Mouse (Mus musculus) stomach, embryonic 16.5 days (tissue): ENCODE measurements around the gene Usp8. TPM values are rescaled to one million over a fixed set of nuclear protein-coding genes. Genes with fewer than 3 reads are reported as not detected.

Experiments used
- ATAC-seq: fragments of 200-750 bp; cut with Nextera tagmentation; 2 replicates; pipeline ENCODE4 v1.8.0; 2017; ENCODE audit warnings: moderate number of reproducible peaks, moderate TSS enrichment; ENCODE audit not compliant: insufficient read depth, low FRiP score
- H3K27ac ChIP-seq: fragments of 300-500 bp; sonication (generic); 2 replicates; pipeline ENCODE4 v1.5.1; 2014; ENCODE audit warnings: low read length
- H3K27me3 ChIP-seq: fragments of 300-500 bp; sonication (generic); 2 replicates; pipeline ENCODE4 v1.6.1; 2014; ENCODE audit warnings: low read length, control low read depth, mixed read lengths; ENCODE audit not compliant: control insufficient read depth, insufficient read depth
- H3K36me3 ChIP-seq: fragments of 300-500 bp; sonication (generic); 2 replicates; pipeline ENCODE4 v1.6.1; 2014; ENCODE audit warnings: low read length; ENCODE audit not compliant: control insufficient read depth, insufficient read depth
- H3K4me1 ChIP-seq: fragments of 300-500 bp; sonication (generic); 2 replicates; pipeline ENCODE4 v1.6.1; 2014; ENCODE audit warnings: low read length, control low read depth, mixed read lengths; ENCODE audit not compliant: control insufficient read depth, insufficient read depth
- H3K4me2 ChIP-seq: fragments of 300-500 bp; sonication (generic); 2 replicates; pipeline ENCODE4 v1.6.1; 2014; ENCODE audit warnings: low read depth, low read length, mixed read lengths
- H3K4me3 ChIP-seq: fragments of 300-500 bp; sonication (generic); replicated peaks from 2 replicates; pipeline ENCODE4 v1.5.1; 2014; ENCODE audit warnings: mild to moderate bottlenecking, low read length
- H3K9ac ChIP-seq: fragments of 300-500 bp; sonication (generic); 2 replicates; pipeline ENCODE4 v1.6.1; 2014; ENCODE audit warnings: low read length
- H3K9me3 ChIP-seq: fragments of 300-500 bp; sonication (generic); replicated peaks from 2 replicates; pipeline ENCODE4 v1.6.1; 2016; ENCODE audit warnings: low read length, control low read depth; ENCODE audit not compliant: control insufficient read depth
- WGBS: fragments of 180-500 bp; shearing (Covaris S2); extraction: QIAGEN DNeasy Blood & Tissue Kit; methylation state at CpG from one replicate; pipeline ENCODE4 v1.1.7; 2014; 5-methylcytosine and 5-hydroxymethylcytosine counted together
- polyA plus RNA-seq: library from polyadenylated mRNA; unstranded; fragments of >200 nt; fragmentation: Nextera tagmentation; extraction: Ambion mirVana; gene quantifications from 2 replicates; pipeline ENCODE4 v1.2.1, GENCODE M21; 2015

Usp8 gene
- polyA plus RNA-seq: 44.0 and 47.9 TPM in 2 replicates

DNA sequence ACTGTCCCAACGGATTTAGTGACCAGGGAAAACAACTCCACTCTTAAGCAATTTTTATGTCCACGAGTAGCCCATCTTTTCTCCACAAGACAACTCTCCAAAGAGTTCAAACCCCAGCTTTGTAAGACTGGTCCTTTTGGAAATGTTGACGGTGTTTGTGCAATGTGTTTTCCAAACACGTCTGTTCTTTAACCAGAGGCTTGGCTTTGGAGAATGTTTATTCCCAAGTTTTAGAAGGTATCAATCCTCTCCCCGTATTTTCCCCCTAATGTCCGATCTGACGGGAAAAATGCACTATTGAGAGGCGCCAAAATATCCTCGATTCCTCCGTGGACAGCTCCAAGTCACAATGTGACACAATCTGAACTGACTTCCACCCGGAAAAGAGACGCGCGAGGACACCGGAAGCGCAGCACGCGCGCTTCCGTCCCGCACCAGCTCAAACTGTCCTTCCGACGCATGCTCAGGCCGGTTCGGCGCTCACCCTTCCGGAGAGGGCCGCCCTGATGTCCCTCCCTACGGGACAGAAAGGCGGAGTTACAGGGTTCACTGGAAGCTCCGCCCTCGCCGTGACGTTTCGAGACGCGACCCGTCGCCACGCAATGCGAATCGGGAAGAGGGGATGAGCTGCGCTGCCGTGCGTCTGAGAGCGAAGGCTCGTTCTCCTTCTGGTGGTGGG, at the start of gene Usp8:
Gene Usp8 (plus strand): TSS at position 570 of the 679 bp plus-strand sequence.
- Histone ChIP-seq H3K9ac (peak within 1 kb of the TSS; percentile 89), H3K4me1 (peaks cover 6% of the 10 kb centered on the region; the same call in 1 of the 2 replicates), H3K27ac (peak within 1 kb of the TSS; percentile 81), H3K4me3 (peak within 1 kb of the TSS; percentile 83), H3K27me3 (peaks cover 3% of the 10 kb centered on the region; the same call in 1 of the 2 replicates), H3K4me2 (peak within 1 kb of the TSS; percentile 78), H3K9me3 (no peaks in the 10 kb centered on the region), H3K36me3 (no peaks in the 10 kb centered on the region)
- 2% methylated on average over 47 of the region's 47 CpGs for WGBS
- ATAC-seq: peak; percentile 100

DNA sequence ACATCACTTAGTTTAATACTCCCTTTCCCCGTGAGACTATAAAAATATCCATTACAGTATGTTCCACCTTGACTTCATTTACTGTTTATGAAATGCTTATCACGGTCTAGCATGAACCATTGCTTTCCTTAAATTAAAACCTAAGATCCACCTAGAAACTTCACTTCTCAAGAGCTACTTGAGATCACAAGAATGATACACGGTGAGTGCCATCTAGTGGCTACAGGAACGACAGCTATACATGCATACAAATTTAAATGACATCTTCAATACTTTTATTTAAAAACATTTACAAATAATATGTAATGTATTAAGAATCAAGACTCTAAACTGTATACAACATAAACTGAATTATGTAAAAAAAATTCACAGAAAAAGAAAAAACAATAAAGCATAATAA, 43.6 kb upstream of the Usp8 start:
- Histone ChIP-seq H3K4me1 (no peaks in the 10 kb centered on the region), H3K9ac (no peak overlapping the region), H3K27ac (no peak overlapping the region), H3K4me2 (no peak overlapping the region), H3K27me3 (no peaks in the 10 kb centered on the region), H3K4me3 (no peak overlapping the region), H3K36me3 (no peaks in the 10 kb centered on the region), H3K9me3 (no peaks in the 10 kb centered on the region)
- ATAC-seq: no peak
- WGBS: 52% methylated on average over 4 of the region's 4 CpGs

DNA sequence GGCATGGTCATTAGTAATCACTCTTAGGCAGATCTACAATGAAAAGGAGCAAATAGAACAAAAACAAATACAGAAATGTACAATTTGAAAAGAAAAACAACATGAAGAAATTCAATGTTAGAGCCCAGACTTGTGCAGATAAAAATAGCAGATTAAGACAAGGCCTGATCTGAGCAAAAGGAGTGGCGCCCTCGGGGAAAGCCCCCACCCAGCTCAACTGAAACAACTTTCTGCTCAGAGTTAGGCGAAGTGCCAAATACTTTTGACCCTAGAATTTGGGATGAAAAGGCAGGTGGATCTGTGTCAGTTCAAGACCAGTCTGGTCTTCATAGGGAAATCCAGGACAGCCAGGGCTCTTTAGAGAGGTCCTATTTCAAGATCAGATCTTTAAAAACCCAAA, 41.1 kb upstream of the Usp8 start:
- no peaks in the 10 kb centered on the region for H3K36me3 ChIP-seq
- WGBS: 76% methylated on average over 3 of the region's 3 CpGs
- no peak overlapping the region for H3K4me2 ChIP-seq
- H3K9ac ChIP-seq: no peak overlapping the region
- H3K27ac ChIP-seq: no peak overlapping the region
- no peaks in the 10 kb centered on the region for H3K9me3 ChIP-seq
- no peaks in the 10 kb centered on the region for H3K4me1 ChIP-seq
- no peak for ATAC-seq
- no peaks in the 10 kb centered on the region for H3K27me3 ChIP-seq
- H3K4me3 ChIP-seq: no peak overlapping the region

DNA sequence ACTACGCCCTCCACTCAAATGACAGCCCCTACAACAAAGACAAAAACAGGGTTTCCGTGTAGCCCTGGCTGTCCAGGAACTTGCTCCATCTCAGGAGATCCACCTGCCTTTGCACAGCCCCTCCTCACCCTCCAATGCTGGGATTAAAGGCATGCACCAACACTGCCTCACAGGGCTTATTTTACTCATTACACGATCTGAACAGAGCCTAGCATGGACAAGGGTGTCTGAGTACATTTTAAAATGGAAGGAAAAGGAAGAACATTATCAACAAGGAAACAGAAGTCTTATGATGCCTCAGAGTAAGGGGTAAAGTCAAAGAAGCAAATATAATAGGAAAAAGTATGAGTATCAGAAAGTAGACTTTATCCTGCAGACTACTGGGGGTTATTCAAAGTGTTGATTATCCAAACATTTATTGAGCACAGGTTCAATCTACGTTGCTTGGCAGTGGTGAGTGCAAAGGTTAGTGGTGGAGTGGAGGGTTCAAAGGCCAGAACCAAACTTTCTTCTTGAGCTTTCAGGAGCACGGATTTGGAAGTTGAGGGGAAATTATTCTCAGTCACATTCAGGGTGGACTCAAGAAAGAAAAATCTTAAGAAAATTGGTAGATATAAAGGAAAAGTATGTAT, 38.4 kb upstream of the Usp8 start:
- Histone ChIP-seq H3K9me3 (no peaks in the 10 kb centered on the region), H3K36me3 (no peaks in the 10 kb centered on the region), H3K4me1 (peaks cover 14% of the 10 kb centered on the region), H3K9ac (no peak overlapping the region), H3K27me3 (no peaks in the 10 kb centered on the region), H3K4me3 (no peak overlapping the region), H3K27ac (no peak overlapping the region), H3K4me2 (no peak overlapping the region)
- no peak for ATAC-seq
- WGBS: 81% methylated on average over 5 of the region's 5 CpGs

DNA sequence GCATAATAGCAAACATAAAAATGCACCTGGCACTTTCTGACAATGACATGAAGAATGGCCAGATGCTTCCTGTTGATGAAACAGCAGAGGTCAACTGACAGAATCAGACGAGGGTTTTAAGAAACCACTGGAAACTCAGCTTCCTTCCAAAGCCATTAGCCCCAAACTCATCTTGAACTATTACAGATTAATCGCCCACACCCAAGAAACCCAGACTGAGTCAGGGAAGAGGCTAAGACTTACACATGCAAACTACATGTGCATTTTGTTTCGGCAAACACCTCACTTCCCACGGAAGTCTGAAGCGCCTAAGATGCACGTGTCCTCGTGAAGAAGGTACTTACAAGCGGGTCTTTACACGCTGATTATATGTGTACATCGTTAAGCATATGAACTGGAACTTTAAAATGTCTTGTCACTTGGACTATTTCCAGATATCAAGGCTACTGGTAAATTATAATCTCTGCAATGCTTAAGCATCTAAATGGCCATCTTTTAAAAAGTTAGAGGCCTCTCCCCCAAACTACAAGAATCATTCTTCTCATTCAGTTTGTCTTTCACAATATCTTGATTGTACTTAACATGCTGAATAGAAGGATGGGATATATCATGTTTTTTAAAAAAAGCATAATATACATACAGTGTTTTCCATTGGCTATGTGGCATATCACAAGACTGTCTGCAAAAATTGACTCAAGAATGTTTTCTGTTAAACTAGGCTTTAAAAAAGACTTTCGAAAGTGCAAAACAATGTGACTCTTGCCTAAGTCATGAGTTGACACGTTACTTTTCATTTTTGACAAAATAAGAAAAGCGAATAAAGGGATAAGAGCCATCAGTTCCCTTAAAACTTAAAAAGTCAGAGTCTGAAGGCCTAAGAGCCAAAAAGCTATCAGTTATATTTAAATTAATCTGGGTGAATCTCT, 33.5 kb upstream of the Usp8 start:
- H3K4me1 ChIP-seq: peaks cover 21% of the 10 kb centered on the region

DNA sequence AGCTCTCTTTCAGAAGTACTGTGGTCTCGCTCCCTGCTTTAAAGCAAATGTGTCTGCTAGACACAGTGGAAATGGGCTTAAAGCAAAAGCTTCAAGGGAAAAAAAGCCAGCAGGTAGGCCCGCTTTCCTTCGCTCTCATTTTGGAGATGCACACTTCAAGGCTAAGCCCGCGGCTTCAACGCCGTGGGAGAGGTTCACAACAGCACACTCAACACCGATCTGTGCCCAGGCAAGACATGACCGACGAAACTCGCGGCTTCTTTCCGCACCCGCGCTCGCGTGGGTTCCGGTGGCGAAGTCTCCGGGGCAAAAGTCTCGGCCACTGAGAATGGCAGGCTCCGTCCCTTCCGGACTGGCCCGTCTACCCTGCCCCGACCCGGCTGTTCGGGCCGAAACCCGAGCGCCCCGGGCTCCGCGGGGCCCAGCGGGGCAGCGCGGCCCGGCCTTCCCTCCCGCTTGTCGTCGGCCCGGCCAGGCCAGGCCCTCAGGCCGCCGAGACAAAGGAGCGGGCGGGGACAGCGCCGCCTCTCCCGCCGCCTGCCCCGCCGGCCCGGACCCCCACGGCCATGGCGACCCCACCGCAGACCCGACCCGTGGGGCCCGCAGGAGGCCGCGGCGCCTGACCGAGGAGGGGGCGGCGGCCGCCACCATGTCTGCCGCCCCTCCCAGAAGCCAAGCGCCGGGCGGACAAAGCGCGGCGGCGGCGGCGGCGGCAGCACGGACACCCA, 32.5 kb upstream of the Usp8 start:
- WGBS: under 1% methylated on average over 74 of the region's 77 CpGs
- Histone ChIP-seq H3K4me1 (peaks cover 21% of the 10 kb centered on the region), H3K36me3 (0 out of 2 replicates have a peak, but pooled peaks cover 3% of the 10 kb centered on the region), H3K9ac (peak overlapping the region; percentile 99), H3K9me3 (no peaks in the 10 kb centered on the region), H3K27ac (peak overlapping the region; percentile 99), H3K27me3 (no peaks in the 10 kb centered on the region), H3K4me3 (peak overlapping the region; percentile 91), H3K4me2 (peak overlapping the region; percentile 76)
- peak; percentile 44; the same call in 1 of the 2 replicates for ATAC-seq

More for the DNA sequence above, 33.5 kb upstream of the Usp8 start:
- peak overlapping the region; percentile 76 for H3K4me2 ChIP-seq
- ATAC-seq: no peak
- peak overlapping the region; percentile 99; the same call in 1 of the 2 replicates for H3K27ac ChIP-seq
- H3K36me3 ChIP-seq: no peaks in the 10 kb centered on the region
- peak overlapping the region; percentile 91 for H3K4me3 ChIP-seq
- H3K27me3 ChIP-seq: no peaks in the 10 kb centered on the region
- 53% methylated on average over 13 of the region's 13 CpGs for WGBS
- peak overlapping the region; percentile 99 for H3K9ac ChIP-seq
- H3K9me3 ChIP-seq: no peaks in the 10 kb centered on the region

DNA sequence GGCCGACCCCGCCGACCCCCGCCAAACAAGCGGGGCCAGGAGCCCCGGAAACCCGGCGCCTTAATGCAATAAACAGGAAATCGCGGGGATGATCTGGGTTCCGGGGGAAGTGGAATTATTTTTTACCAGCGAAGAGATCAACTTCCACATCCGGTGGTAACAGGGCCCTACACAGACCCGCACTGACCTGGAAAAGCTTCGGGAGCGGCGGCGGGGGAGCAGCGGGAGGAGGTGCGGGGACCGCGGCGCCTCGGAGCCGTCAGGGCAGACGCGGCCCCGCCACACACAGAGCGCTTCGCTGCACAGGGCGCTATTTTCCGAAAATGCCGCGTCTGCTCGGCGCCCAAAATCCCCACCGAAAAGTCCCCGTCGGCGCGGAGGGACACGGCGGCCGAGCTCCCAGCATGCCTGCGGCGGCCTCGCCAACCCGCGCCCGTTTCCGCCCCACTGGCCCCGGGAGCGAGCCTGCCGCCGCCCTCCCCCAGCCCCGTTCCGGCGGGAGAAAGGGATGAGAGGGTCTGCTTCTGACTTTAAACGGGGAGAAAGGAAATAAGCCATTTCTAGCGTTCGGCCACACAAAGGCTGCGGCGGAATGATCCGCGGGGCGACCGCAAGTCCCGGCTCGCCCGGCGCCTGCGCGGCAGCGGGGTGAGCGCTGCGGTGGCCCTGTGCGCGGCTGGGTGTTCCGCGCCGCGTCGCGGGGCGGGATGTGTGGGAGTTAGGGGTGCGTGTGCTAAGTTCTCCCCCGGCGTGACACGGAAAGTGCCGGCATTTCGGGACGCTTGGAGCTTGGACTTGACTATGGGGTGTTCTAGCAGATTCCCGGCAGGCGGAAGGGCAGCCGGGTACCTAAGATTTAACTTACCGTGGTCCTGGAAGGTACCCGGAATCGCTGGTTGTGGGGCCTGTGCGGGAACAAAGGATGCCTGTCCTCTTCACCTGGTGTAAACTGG, 31.7 kb upstream of the Usp8 start:
- H3K4me3 ChIP-seq: peak overlapping the region; percentile 91
- H3K4me1 ChIP-seq: peaks cover 21% of the 10 kb centered on the region
- ATAC-seq: peak; percentile 91
- H3K27me3 ChIP-seq: no peaks in the 10 kb centered on the region
- H3K9ac ChIP-seq: peak overlapping the region; percentile 99
- no peaks in the 10 kb centered on the region for H3K9me3 ChIP-seq
- peak overlapping the region; percentile 99 for H3K27ac ChIP-seq
- WGBS: under 1% methylated on average over 97 of the region's 99 CpGs
- H3K4me2 ChIP-seq: peak overlapping the region; percentile 83
- 0 out of 2 replicates have a peak, but pooled peaks cover 3% of the 10 kb centered on the region for H3K36me3 ChIP-seq

DNA sequence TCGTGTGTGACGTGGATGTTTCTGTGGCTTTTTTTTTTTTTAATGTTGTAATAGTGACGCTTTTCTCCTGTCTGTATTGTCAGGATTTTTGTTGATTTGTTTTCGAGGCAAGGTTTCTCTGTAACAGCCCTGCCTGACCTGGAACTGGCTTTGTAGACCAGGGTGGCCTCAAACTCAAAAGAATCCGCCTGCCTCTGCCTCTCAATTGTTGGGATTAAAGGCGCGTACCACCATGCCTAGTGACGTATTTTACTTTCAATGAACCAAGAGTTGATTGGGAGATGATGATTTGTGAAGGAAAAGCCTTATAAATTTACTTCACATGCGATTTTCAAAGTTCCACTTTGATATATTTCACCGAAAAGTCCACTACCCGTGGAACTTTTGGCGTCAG, 31.0 kb upstream of the Usp8 start, which contains the start of gene Gabpb1:
Gene Gabpb1 (minus strand): TSS at position 216 of the 394 bp plus-strand sequence.
- Histone ChIP-seq H3K4me2 (peak within 1 kb of the TSS; percentile 83), H3K4me1 (peaks cover 21% of the 10 kb centered on the region), H3K9me3 (no peaks in the 10 kb centered on the region), H3K36me3 (0 out of 2 replicates have a peak, but pooled peaks cover 3% of the 10 kb centered on the region), H3K27ac (peak within 1 kb of the TSS; percentile 99), H3K4me3 (peak within 1 kb of the TSS; percentile 91), H3K9ac (peak within 1 kb of the TSS; percentile 99), H3K27me3 (no peaks in the 10 kb centered on the region)
- 20% methylated on average over 12 of the region's 12 CpGs for WGBS
- ATAC-seq: no peak
